In the genomic region with DNA sequence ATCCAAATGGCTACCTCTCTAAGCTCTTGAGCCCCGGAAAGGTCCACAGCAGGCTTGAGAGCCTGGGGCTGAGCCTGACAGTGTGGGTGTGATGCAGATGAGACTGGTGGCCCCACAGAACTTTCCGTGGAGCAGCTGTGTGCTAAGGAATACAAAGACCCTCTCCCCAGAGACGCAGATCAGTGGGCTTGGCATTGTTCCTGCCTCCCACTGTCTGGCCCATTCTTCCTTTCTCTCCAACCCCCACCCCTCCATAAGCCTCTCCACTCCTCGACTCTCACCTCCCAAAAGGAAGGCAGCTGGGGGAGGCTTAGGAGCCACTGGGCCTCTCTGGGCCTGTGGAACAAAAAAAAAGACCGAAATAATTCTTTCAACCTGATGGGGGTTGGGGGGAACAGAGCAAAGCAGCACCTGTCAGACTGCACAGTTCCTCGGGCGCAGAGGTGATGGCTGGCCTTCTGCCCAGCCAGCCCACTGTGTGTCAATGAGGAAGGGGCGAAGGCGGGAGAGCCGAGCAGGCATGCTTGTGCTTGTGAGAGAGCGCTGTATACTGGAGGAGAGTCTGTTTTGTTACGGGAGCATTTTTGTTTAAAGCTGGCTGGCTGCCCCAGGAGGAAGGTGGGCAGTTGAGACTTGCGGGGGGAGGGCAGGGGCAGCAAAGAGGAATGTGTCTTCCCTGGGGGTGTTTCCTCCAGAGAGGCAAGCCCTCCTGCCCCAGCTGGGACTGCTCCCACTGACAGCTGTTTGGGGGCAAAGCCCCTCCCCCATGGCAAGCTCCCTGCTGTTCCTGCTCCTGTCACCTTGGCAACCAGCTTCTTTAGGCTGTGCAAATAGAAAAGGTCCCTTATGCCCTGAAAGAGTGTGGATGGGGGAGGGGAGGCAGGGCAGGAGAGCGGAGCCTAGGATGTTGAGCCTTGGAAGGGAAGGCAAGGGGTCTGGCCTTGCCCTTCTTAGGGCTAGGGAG, we compare ENCODE assay signal across 8 mouse cellular contexts. TPM values are rescaled to one million over a fixed set of nuclear protein-coding genes. Genes with fewer than 3 reads are reported as not detected.
DNase-seq lines count a peak whose midpoint lies in the region; ATAC-seq and TF ChIP-seq lines count a peak whose summit lies in the region.

No protein-coding gene starts in this region.

- TF ChIP-seq POLR2A in lung, adult 2 months (IDR thresholded peaks at IDR 0.05; ENCODE audit: borderline replicate concordance, extremely low read depth, low read depth, low read length), result no peak

- ATAC-seq in embryonic facial prominence, embryonic 15.5 days (ENCODE audit: insufficient number of reproducible peaks, low FRiP score, low TSS enrichment, low read depth), result peak; percentile 52

- H3K27ac ChIP-seq in embryonic facial prominence, embryonic 15.5 days (replicated peaks), result peak overlapping the region; percentile 74

- no peak for TF ChIP-seq CTCF in lung, adult 2 months (IDR thresholded peaks at IDR 0.05; ENCODE audit: insufficient read depth, low read length)

- DNase-seq in lung, adult 2 months, result peak; percentile 18
- DNase-seq in lung, postnatal 25 days (ENCODE audit: low spot score), result no peak
- peak; percentile 44 to 52 for DNase-seq in layer of hippocampus, postnatal 25 days (ENCODE audit: extremely low spot score in 1 of 2, low spot score in 1 of 2)
- DNase-seq in mesoderm, embryonic 11.5 days (ENCODE audit: low read depth, low spot score), result peak; percentile 95
- peak; percentile 53 for DNase-seq in thymus, postnatal 0 days (ENCODE audit: low spot score)
- no peak for DNase-seq in adrenal gland, postnatal 4 days (ENCODE audit: low spot score in 2 of 2)
- no peak for DNase-seq in heart, postnatal 36 days

- no peak overlapping the region for H3K4me3 ChIP-seq in lung, adult 2 months (replicated peaks; ENCODE audit: extremely low read depth, low read depth, low read length)
- no peak overlapping the region for H3K4me3 ChIP-seq in embryonic facial prominence, embryonic 15.5 days (replicated peaks)

- WGBS in lung, adult 2 months, result 44% methylated on average over 14 of the region's 14 CpGs
- 9% methylated on average over 14 of the region's 14 CpGs for WGBS in embryonic facial prominence, embryonic 15.5 days

- H3K27me3 ChIP-seq in embryonic facial prominence, embryonic 15.5 days, result peaks cover 5% of the 10 kb centered on the region; the same call in 1 of the 2 replicates

- no peaks in the 10 kb centered on the region for H3K36me3 ChIP-seq in embryonic facial prominence, embryonic 15.5 days

- H3K4me2 ChIP-seq in embryonic facial prominence, embryonic 15.5 days (replicated peaks), result peak overlapping the region; percentile 17

- H3K9me3 ChIP-seq in embryonic facial prominence, embryonic 15.5 days (replicated peaks), result no peaks in the 10 kb centered on the region

- intact Hi-C loops in heart, postnatal 36 days (cut with DNase I), result no loop called here

- peaks cover 8% of the 10 kb centered on the region for H3K4me1 ChIP-seq in lung, adult 2 months (ENCODE audit: control insufficient read depth, insufficient read depth, low read length)
- peaks cover 70% of the 10 kb centered on the region for H3K4me1 ChIP-seq in embryonic facial prominence, embryonic 15.5 days

- no peak overlapping the region for H3K9ac ChIP-seq in embryonic facial prominence, embryonic 15.5 days

RNA-seq across cellular contexts. Expression of gene A3galt2, which starts 39.6 kb away (rescaled TPM):
- 0.34 and 0.58 TPM in 2 replicates for polyA plus RNA-seq in lung, adult 2 months (2012; rRNA removed)
- polyA plus RNA-seq in embryonic facial prominence, embryonic 15.5 days (2015; fragmentation: Nextera tagmentation; extraction: Ambion mirVana), result 0.12 and 0.15 TPM in 2 replicates
- total RNA-seq in layer of hippocampus, postnatal 25 days (2021), result under 1 TPM; 0.12 to 0.14 TPM
- 0.04 and 0.12 TPM in 2 replicates for polyA plus RNA-seq in thymus, postnatal 0 days (2015; fragmentation: Nextera tagmentation; extraction: Ambion mirVana)
- total RNA-seq in adrenal gland, postnatal 4 days (2021), result under 1 TPM; 0.34 to 0.70 TPM
- under 1 TPM in 1 of 2 experiments, not detected in 1; 0.08 TPM for total RNA-seq in heart, postnatal 36 days (2021)

Comparison
In these comparisons a context has a peak if more than half of its experiments do, and no peak if none do; other contexts are left out.
1. DNase-seq: peak in lung, adult 2 months (single experiment), layer of hippocampus, postnatal 25 days (2 of 2), mesoderm, embryonic 11.5 days (single experiment) and thymus, postnatal 0 days (single experiment); none in lung, postnatal 25 days (single experiment), adrenal gland, postnatal 4 days (0 of 2) and heart, postnatal 36 days (0 of 2).